Mouse (Mus musculus): ENCODE results near the gene Cd22.

- TF ChIP-seq POLR2A (IDR thresholded peaks at IDR 0.05; ENCODE audit: control insufficient read depth, extremely low read depth, insufficient read depth, low read length, poor library complexity) (no peak), CTCF (IDR thresholded peaks at IDR 0.05; ENCODE audit: borderline replicate concordance, control insufficient read depth, extremely low read depth, insufficient read depth, low read length, poor library complexity) (no peak)
Measured at GRCm38 (mm10) chr7:30886852-30887251, 6.7 kb upstream of the Cd22 start.

All from thymus, adult 2 months (tissue).